13 mouse cellular contexts compared by ENCODE assay signal in the genomic region with DNA sequence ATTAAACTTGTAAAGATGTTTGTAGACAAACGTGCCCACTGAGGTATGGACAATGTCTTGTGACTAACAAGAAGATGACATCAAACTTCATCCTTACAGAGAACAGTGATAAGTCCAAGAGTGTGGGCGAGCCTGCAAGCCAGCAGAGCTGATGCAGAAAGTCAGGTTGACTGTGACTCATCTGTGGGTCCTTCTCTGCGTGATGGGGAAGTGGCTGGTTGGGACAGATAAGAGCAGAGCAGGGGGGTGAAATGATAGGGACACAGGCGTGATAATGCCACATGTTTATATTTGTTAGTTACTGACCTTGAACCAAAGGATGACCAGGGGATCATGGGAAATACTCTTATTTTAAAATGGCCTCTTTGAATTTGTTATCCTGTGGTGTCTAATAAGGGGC. TPM values are rescaled to one million over a fixed set of nuclear protein-coding genes. Genes with fewer than 3 reads are reported as not detected.
DNase-seq lines count a peak whose midpoint lies in the region; ATAC-seq lines count a peak whose summit lies in the region.
"Had no signal": no experiment of that assay in that cellular context is flagged by ENCODE, and none has a peak within 500 bp of the region (broad histone marks: within the 10 kb centered on the region; RNA-seq: fewer than 3 reads in every experiment).

No protein-coding gene starts in this region.

- H3K27ac ChIP-seq in heart, embryonic 10.5 days, result peak overlapping the region; percentile 64; the same call in 1 of the 2 replicates
- peak overlapping the region; percentile 88 for H3K27ac ChIP-seq in liver, embryonic 15.5 days (replicated peaks)
- H3K27ac ChIP-seq in midbrain, embryonic 10.5 days (replicated peaks), result no peak overlapping the region
- H3K27ac ChIP-seq: embryonic facial prominence, embryonic 10.5 days; hindbrain, embryonic 13.5 days had no signal

- no peak overlapping the region for H3K4me3 ChIP-seq in heart, embryonic 10.5 days
- H3K4me3 ChIP-seq in liver, embryonic 15.5 days (replicated peaks), result no peak overlapping the region
- H3K4me3 ChIP-seq in midbrain, embryonic 10.5 days, result no peak overlapping the region
- H3K4me3 ChIP-seq: embryonic facial prominence, embryonic 10.5 days; hindbrain, embryonic 13.5 days had no signal

- no peaks in the 10 kb centered on the region for H3K36me3 ChIP-seq in heart, embryonic 10.5 days
- no peaks in the 10 kb centered on the region for H3K36me3 ChIP-seq in liver, embryonic 15.5 days (replicated peaks)
- no peaks in the 10 kb centered on the region for H3K36me3 ChIP-seq in midbrain, embryonic 10.5 days
- H3K36me3 ChIP-seq: embryonic facial prominence, embryonic 10.5 days; hindbrain, embryonic 13.5 days had no signal

- H3K4me2 ChIP-seq in liver, embryonic 15.5 days, result peak overlapping the region; percentile 50
- H3K4me2 ChIP-seq: hindbrain, embryonic 13.5 days had no signal

- H3K27me3 ChIP-seq in heart, embryonic 10.5 days (ENCODE audit: insufficient read depth, poor library complexity, severe bottlenecking), result no peaks in the 10 kb centered on the region
- H3K27me3 ChIP-seq in liver, embryonic 15.5 days, result no peaks in the 10 kb centered on the region
- H3K27me3 ChIP-seq in midbrain, embryonic 10.5 days (ENCODE audit: low read depth, poor library complexity, severe bottlenecking), result no peaks in the 10 kb centered on the region
- H3K27me3 ChIP-seq: hindbrain, embryonic 13.5 days had no signal

- intact Hi-C loops in heart, postnatal 14 days (cut with DNase I), result no loop called here

- peak overlapping the region; percentile 47 for H3K9ac ChIP-seq in liver, embryonic 15.5 days
- H3K9ac ChIP-seq: hindbrain, embryonic 13.5 days had no signal

- ATAC-seq in liver, embryonic 15.5 days (ENCODE audit: insufficient read depth), result peak; percentile 96
- ATAC-seq: CD4-positive, CD25-positive, alpha-beta regulatory T cell, adult 4 months; forebrain, embryonic 14.5 days had no signal

- 0 out of 2 replicates have a peak, but pooled peaks cover 13% of the 10 kb centered on the region for H3K4me1 ChIP-seq in heart, embryonic 10.5 days
- peaks cover 53% of the 10 kb centered on the region for H3K4me1 ChIP-seq in liver, embryonic 15.5 days (replicated peaks)
- H3K4me1 ChIP-seq in midbrain, embryonic 10.5 days, result peaks cover 4% of the 10 kb centered on the region
- H3K4me1 ChIP-seq: embryonic facial prominence, embryonic 10.5 days had no signal

- WGBS in heart, embryonic 10.5 days, result 24% methylated on average over 4 of the region's 4 CpGs
- WGBS in liver, embryonic 15.5 days (ENCODE audit: insufficient replicate concordance), result 11% methylated on average over 4 of the region's 4 CpGs
- WGBS in midbrain, embryonic 10.5 days, result 76% methylated on average over 4 of the region's 4 CpGs

- no peaks in the 10 kb centered on the region for H3K9me3 ChIP-seq in heart, embryonic 10.5 days
- H3K9me3 ChIP-seq in liver, embryonic 15.5 days (replicated peaks), result no peaks in the 10 kb centered on the region
- no peaks in the 10 kb centered on the region; the same call in 1 of the 2 replicates for H3K9me3 ChIP-seq in midbrain, embryonic 10.5 days (replicated peaks)
- H3K9me3 ChIP-seq: embryonic facial prominence, embryonic 10.5 days; hindbrain, embryonic 13.5 days had no signal

- DNase-seq in heart, embryonic 10.5 days (ENCODE audit: low spot score), result peak; percentile 92
- no peak for DNase-seq in heart, postnatal 14 days
- DNase-seq in 416B (ENCODE audit: low read depth), result peak; percentile 100
- DNase-seq in c-Kit-positive CD71-positive TER-119-negative erythroid progenitor cells, embryonic 14.5 days (ENCODE audit: low read depth), result peak; percentile 47
- no peak for DNase-seq in kidney, adult 18-20 months
- no peak for DNase-seq in midbrain, embryonic 10.5 days (ENCODE audit: low spot score)
- DNase-seq in urinary bladder, postnatal 10 days (ENCODE audit: low spot score), result no peak
- DNase-seq: lung, adult 2 months had no signal

RNA-seq across cellular contexts. Expression of gene Ncf4, which starts 23.3 kb away (rescaled TPM):
- 7.5 and 12.3 TPM in 2 replicates for polyA plus RNA-seq in heart, embryonic 10.5 days (2016; fragmentation: Nextera tagmentation; extraction: Ambion mirVana)
- total RNA-seq in heart, postnatal 14 days (2021), result 1 to 10 TPM; 2.5 to 2.9 TPM
- polyA plus RNA-seq in liver, embryonic 15.5 days (2015; fragmentation: Nextera tagmentation; extraction: Ambion mirVana), result 46.6 and 47.6 TPM in 2 replicates
- 3.5 and 6.6 TPM in 2 replicates for polyA plus RNA-seq in midbrain, embryonic 10.5 days (2016; fragmentation: Nextera tagmentation; extraction: Ambion mirVana)

RNA-seq across cellular contexts. Expression of gene Csf2rb2, which starts 37.7 kb away (rescaled TPM):
- polyA plus RNA-seq in heart, embryonic 10.5 days (2016; fragmentation: Nextera tagmentation; extraction: Ambion mirVana), result 0.75 and 1.5 TPM in 2 replicates
- total RNA-seq in heart, postnatal 14 days (2021), result 1 to 10 TPM in 1 of 2 experiments, under 1 TPM in 1; 0.76 to 1.7 TPM
- polyA plus RNA-seq in liver, embryonic 15.5 days (2015; fragmentation: Nextera tagmentation; extraction: Ambion mirVana), result 1.4 and 1.5 TPM in 2 replicates
- polyA plus RNA-seq in midbrain, embryonic 10.5 days (2016; fragmentation: Nextera tagmentation; extraction: Ambion mirVana), result 0.29 and 0.37 TPM in 2 replicates
- polyA plus RNA-seq: forebrain, embryonic 14.5 days had no signal

RNA-seq across cellular contexts. Expression of gene Csf2rb, which starts 57.7 kb away (rescaled TPM):
- polyA plus RNA-seq in heart, embryonic 10.5 days (2016; fragmentation: Nextera tagmentation; extraction: Ambion mirVana), result 8.2 and 9.3 TPM in 2 replicates
- total RNA-seq in heart, postnatal 14 days (2021), result 1 to 10 TPM; 2.2 to 3.1 TPM
- 7.2 and 7.4 TPM in 2 replicates for polyA plus RNA-seq in liver, embryonic 15.5 days (2015; fragmentation: Nextera tagmentation; extraction: Ambion mirVana)
- 2.7 and 3.5 TPM in 2 replicates for polyA plus RNA-seq in midbrain, embryonic 10.5 days (2016; fragmentation: Nextera tagmentation; extraction: Ambion mirVana)

Comparison
In these comparisons a context has a peak if more than half of its experiments do, and no peak if none do; other contexts are left out.
1. DNase-seq: peak in heart, embryonic 10.5 days (single experiment), 416B (single experiment) and c-Kit-positive CD71-positive TER-119-negative erythroid progenitor cells, embryonic 14.5 days (single experiment); none in heart, postnatal 14 days (0 of 2), kidney, adult 18-20 months (single experiment), midbrain, embryonic 10.5 days (single experiment) and urinary bladder, postnatal 10 days (single experiment).